Mouse (Mus musculus): Measurements from ENCODE around the gene Gm44579.

DNA sequence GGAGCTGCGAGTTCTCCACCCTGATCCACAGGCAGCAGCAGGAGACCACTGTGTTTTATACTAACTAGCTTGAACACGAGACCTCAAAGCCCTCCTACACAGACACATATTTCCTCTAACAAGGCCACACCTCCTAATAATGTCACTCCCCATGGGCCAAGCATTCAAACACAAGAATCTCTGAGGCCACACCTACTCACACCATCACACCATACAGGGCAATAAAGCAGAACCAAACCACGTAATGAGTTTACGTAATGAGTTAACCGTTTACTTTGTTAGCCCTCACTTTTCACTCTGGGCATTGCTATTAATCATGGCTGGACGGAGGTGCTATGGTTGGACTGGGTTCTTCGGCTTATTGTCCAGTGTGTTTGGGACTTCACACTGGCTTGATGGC, 81.0 kb downstream of the Gm44579 start:
- TF ChIP-seq CTCF (conservative IDR thresholded peaks at IDR 0.05; ENCODE audit: insufficient read depth, insufficient read length, low read depth, low read length) (no peak), POLR2A (IDR thresholded peaks at IDR 0.05; ENCODE audit: low read depth, low read length) (no peak)
